Mouse (Mus musculus) neural tube, embryonic 12.5 days (tissue): ENCODE data around the gene Jun. TPM values are rescaled to one million over a fixed set of nuclear protein-coding genes. Genes with fewer than 3 reads are reported as not detected.
A peak's percentile ranks its signal among the peaks of the same experiment; 100 is the strongest.

Source experiments
- ATAC-seq: fragments of 200-750 bp; cut with Nextera tagmentation; 2 replicates; pipeline ENCODE4 v1.8.0; 2017; ENCODE audit warnings: low read depth, mild to moderate bottlenecking, moderate TSS enrichment, moderate library complexity; ENCODE audit not compliant: low FRiP score
- H3K27ac ChIP-seq: fragments of 300-500 bp; sonication (generic); 2 replicates; pipeline ENCODE4 v1.5.1; 2016
- H3K27me3 ChIP-seq: fragments of 300-500 bp; sonication (generic); replicated peaks from 2 replicates; pipeline ENCODE4 v1.6.1; 2016; ENCODE audit warnings: mild to moderate bottlenecking
- H3K36me3 ChIP-seq: fragments of 300-500 bp; sonication (generic); 2 replicates; pipeline ENCODE4 v1.6.1; 2016; ENCODE audit warnings: mild to moderate bottlenecking
- H3K4me1 ChIP-seq: fragments of 300-500 bp; sonication (generic); 2 replicates; pipeline ENCODE4 v1.6.1; 2016
- H3K4me2 ChIP-seq: fragments of 300-500 bp; sonication (generic); replicated peaks from 2 replicates; pipeline ENCODE4 v1.6.1; 2016; ENCODE audit warnings: mild to moderate bottlenecking
- H3K4me3 ChIP-seq: fragments of 300-500 bp; sonication (generic); 2 replicates; pipeline ENCODE4 v1.5.1; 2016
- H3K9ac ChIP-seq: fragments of 300-500 bp; sonication (generic); 2 replicates; pipeline ENCODE4 v1.6.1; 2016; ENCODE audit warnings: mild to moderate bottlenecking
- H3K9me3 ChIP-seq: fragments of 300-500 bp; sonication (generic); 2 replicates; pipeline ENCODE4 v1.6.1; 2016; ENCODE audit warnings: mild to moderate bottlenecking
- WGBS: fragments of 180-500 bp; shearing (Covaris S2); methylation state at CpG from one replicate; pipeline ENCODE4 v1.1.7; 2016; 5-methylcytosine and 5-hydroxymethylcytosine counted together
- polyA plus RNA-seq: library from polyadenylated mRNA; unstranded; fragments of >200 nt; fragmentation: Nextera tagmentation; extraction: Ambion mirVana; gene quantifications from 2 replicates; pipeline ENCODE4 v1.2.1, GENCODE M21; 2016

Gene Jun
- polyA plus RNA-seq, 1 experiment from 2014 or later = 104 TPM

GRCm38 (mm10) chr4:95070407-95070806, 18.4 kb upstream of the Jun start:
- Histone ChIP-seq H3K4me2 (no peak overlapping the region), H3K4me3 (no peak overlapping the region), H3K27me3 (no peaks in the 10 kb centered on the region), H3K9ac (no peak overlapping the region), H3K27ac (no peak overlapping the region), H3K9me3 (no peaks in the 10 kb centered on the region), H3K4me1 (0 out of 2 replicates have a peak, but pooled peaks cover 3% of the 10 kb centered on the region), H3K36me3 (no peaks in the 10 kb centered on the region)
- 82% methylated on average over 5 of the region's 5 CpGs for WGBS
- no peak for ATAC-seq

GRCm38 (mm10) chr4:95068045-95068948, 16.3 kb upstream of the Jun start:
- Histone ChIP-seq H3K4me2 (no peak overlapping the region), H3K27me3 (no peaks in the 10 kb centered on the region), H3K36me3 (no peaks in the 10 kb centered on the region), H3K27ac (no peak overlapping the region), H3K9me3 (no peaks in the 10 kb centered on the region), H3K9ac (no peak overlapping the region), H3K4me1 (0 out of 2 replicates have a peak, but pooled peaks cover 3% of the 10 kb centered on the region), H3K4me3 (no peak overlapping the region)
- ATAC-seq = no peak
- 80% methylated on average over 8 of the region's 8 CpGs for WGBS

- Histone ChIP-seq H3K4me1 (no peaks in the 10 kb centered on the region), H3K9ac (no peak overlapping the region), H3K9me3 (no peaks in the 10 kb centered on the region), H3K27ac (no peak overlapping the region), H3K36me3 (no peaks in the 10 kb centered on the region), H3K27me3 (no peaks in the 10 kb centered on the region), H3K4me3 (no peak overlapping the region), H3K4me2 (no peak overlapping the region)
- 81% methylated on average over 2 of the region's 2 CpGs for WGBS
- no peak for ATAC-seq
Measured at GRCm38 (mm10) chr4:95063609-95064210, 11.7 kb upstream of the Jun start.

- WGBS = 87% methylated on average over 9 of the region's 9 CpGs
- no peak overlapping the region for H3K4me3 ChIP-seq
- no peak overlapping the region for H3K4me2 ChIP-seq
- no peak for ATAC-seq
- no peak overlapping the region for H3K9ac ChIP-seq
- no peaks in the 10 kb centered on the region for H3K36me3 ChIP-seq
- H3K27ac ChIP-seq = no peak overlapping the region
- H3K27me3 ChIP-seq = no peaks in the 10 kb centered on the region
- no peaks in the 10 kb centered on the region for H3K4me1 ChIP-seq
- H3K9me3 ChIP-seq = no peaks in the 10 kb centered on the region
Measured at GRCm38 (mm10) chr4:95062873-95063272, 10.9 kb upstream of the Jun start.

- H3K36me3 ChIP-seq = no peaks in the 10 kb centered on the region
- no peak overlapping the region for H3K27ac ChIP-seq
- ATAC-seq = no peak
- H3K9me3 ChIP-seq = no peaks in the 10 kb centered on the region
- no peak overlapping the region for H3K4me3 ChIP-seq
- peaks cover 12% of the 10 kb centered on the region for H3K4me1 ChIP-seq
- no peaks in the 10 kb centered on the region for H3K27me3 ChIP-seq
- no peak overlapping the region for H3K4me2 ChIP-seq
- no peak overlapping the region for H3K9ac ChIP-seq
- 80% methylated on average over 4 of the region's 4 CpGs for WGBS
Measured at GRCm38 (mm10) chr4:95057264-95057663, 5.2 kb upstream of the Jun start.

GRCm38 (mm10) chr4:95055276-95055675, 3.3 kb upstream of the Jun start:
- Histone ChIP-seq H3K9ac (no peak overlapping the region), H3K27ac (no peak overlapping the region), H3K27me3 (no peaks in the 10 kb centered on the region), H3K4me1 (peaks cover 15% of the 10 kb centered on the region), H3K36me3 (no peaks in the 10 kb centered on the region), H3K4me3 (no peak overlapping the region), H3K9me3 (no peaks in the 10 kb centered on the region), H3K4me2 (no peak overlapping the region)
- 66% methylated on average over 1 of the region's 1 CpGs for WGBS
- ATAC-seq = no peak

GRCm38 (mm10) chr4:95054336-95054735, 2.3 kb upstream of the Jun start:
- H3K9ac ChIP-seq = no peak overlapping the region
- H3K9me3 ChIP-seq = no peaks in the 10 kb centered on the region
- peak overlapping the region; percentile 92 for H3K4me2 ChIP-seq
- H3K27me3 ChIP-seq = no peaks in the 10 kb centered on the region
- no peak for ATAC-seq
- H3K4me1 ChIP-seq = peaks cover 15% of the 10 kb centered on the region
- no peaks in the 10 kb centered on the region for H3K36me3 ChIP-seq
- no peak overlapping the region for H3K4me3 ChIP-seq
- no peak overlapping the region for H3K27ac ChIP-seq
- WGBS = 47% methylated on average over 4 of the region's 4 CpGs

- no peaks in the 10 kb centered on the region for H3K36me3 ChIP-seq
- peaks cover 20% of the 10 kb centered on the region for H3K4me1 ChIP-seq
- H3K27ac ChIP-seq = peak overlapping the region; percentile 94; the same call in 1 of the 2 replicates
- 0 out of 2 replicates have a peak overlapping the region, but pooled peaks have one; percentile 76 for H3K9ac ChIP-seq
- ATAC-seq = no peak
- no peaks in the 10 kb centered on the region for H3K27me3 ChIP-seq
- H3K9me3 ChIP-seq = no peaks in the 10 kb centered on the region
- peak overlapping the region; percentile 92 for H3K4me2 ChIP-seq
- H3K4me3 ChIP-seq = peak overlapping the region; percentile 76
- WGBS = 1% methylated on average over 6 of the region's 6 CpGs
Measured at GRCm38 (mm10) chr4:95053791-95054117, 1.7 kb upstream of the Jun start.

- ATAC-seq = peak; percentile 52
- Histone ChIP-seq H3K4me3 (peak overlapping the region; percentile 76), H3K4me1 (peaks cover 24% of the 10 kb centered on the region), H3K4me2 (peak overlapping the region; percentile 92), H3K36me3 (no peaks in the 10 kb centered on the region), H3K27ac (peak overlapping the region; percentile 94), H3K27me3 (no peaks in the 10 kb centered on the region), H3K9me3 (no peaks in the 10 kb centered on the region), H3K9ac (peak overlapping the region; percentile 76)
- under 1% methylated on average over 29 of the region's 29 CpGs for WGBS
Measured at GRCm38 (mm10) chr4:95053041-95053790, 1.2 kb upstream of the Jun start.

- Histone ChIP-seq H3K4me1 (peaks cover 28% of the 10 kb centered on the region), H3K9me3 (no peaks in the 10 kb centered on the region), H3K4me3 (peak overlapping the region; percentile 76), H3K4me2 (peak overlapping the region; percentile 92), H3K27me3 (no peaks in the 10 kb centered on the region), H3K9ac (peak overlapping the region; percentile 87), H3K27ac (peak overlapping the region; percentile 89), H3K36me3 (no peaks in the 10 kb centered on the region)
- ATAC-seq = peak; percentile 5
- WGBS = under 1% methylated on average over 54 of the region's 54 CpGs
Measured at GRCm38 (mm10) chr4:95051311-95051871, 631 bp downstream of the Jun start.

- no peaks in the 10 kb centered on the region for H3K9me3 ChIP-seq
- peak; percentile 12 for ATAC-seq
- no peaks in the 10 kb centered on the region for H3K36me3 ChIP-seq
- H3K4me1 ChIP-seq = peaks cover 28% of the 10 kb centered on the region
- no peaks in the 10 kb centered on the region for H3K27me3 ChIP-seq
- peak overlapping the region; percentile 76 for H3K4me3 ChIP-seq
- H3K27ac ChIP-seq = peak overlapping the region; percentile 89
- peak overlapping the region; percentile 87 for H3K9ac ChIP-seq
- H3K4me2 ChIP-seq = peak overlapping the region; percentile 92
- WGBS = under 1% methylated on average over 70 of the region's 70 CpGs
Measured at GRCm38 (mm10) chr4:95050518-95051278, 1.3 kb downstream of the Jun start.
